Mouse (Mus musculus) midbrain, embryonic 15.5 days (tissue): ENCODE results near the gene Mttp. TPM values are rescaled to one million over a fixed set of nuclear protein-coding genes. Genes with fewer than 3 reads are reported as not detected.
"Not testable (repeated sequence)": the region's sequence is repeated elsewhere in the genome, so short reads cannot be mapped to it uniquely, and the experiment has no call there.

Experiments
- ATAC-seq: fragments of 200-750 bp; cut with Nextera tagmentation; replicated peaks from 2 replicates; pipeline ENCODE4 v1.8.0; 2017; ENCODE audit warnings: moderate TSS enrichment
- H3K27ac ChIP-seq: fragments of 300-500 bp; sonication (generic); 2 replicates; pipeline ENCODE4 v1.5.1; 2015; ENCODE audit warnings: mild to moderate bottlenecking, inconsistent platforms
- H3K27me3 ChIP-seq: fragments of 300-500 bp; sonication (generic); replicated peaks from 2 replicates; pipeline ENCODE4 v1.6.1; 2015; ENCODE audit warnings: inconsistent platforms
- H3K36me3 ChIP-seq: fragments of 300-500 bp; sonication (generic); replicated peaks from 2 replicates; pipeline ENCODE4 v1.6.1; 2015; ENCODE audit warnings: inconsistent platforms
- H3K4me1 ChIP-seq: fragments of 300-500 bp; sonication (generic); 2 replicates; pipeline ENCODE4 v1.6.1; 2015; ENCODE audit warnings: inconsistent platforms
- H3K4me2 ChIP-seq: fragments of 300-500 bp; sonication (generic); 2 replicates; pipeline ENCODE4 v1.6.1; 2015; ENCODE audit warnings: inconsistent platforms, mild to moderate bottlenecking, moderate library complexity
- H3K4me3 ChIP-seq: fragments of 300-500 bp; sonication (generic); 2 replicates; pipeline ENCODE4 v1.5.1; 2015; ENCODE audit warnings: mild to moderate bottlenecking, inconsistent platforms
- H3K9ac ChIP-seq: fragments of 300-500 bp; sonication (generic); 2 replicates; pipeline ENCODE4 v1.6.1; 2015; ENCODE audit warnings: mild to moderate bottlenecking, inconsistent platforms
- H3K9me3 ChIP-seq: fragments of 300-500 bp; sonication (generic); 2 replicates; pipeline ENCODE4 v1.6.1; 2016; ENCODE audit warnings: inconsistent platforms
- WGBS: fragments of 180-500 bp; shearing (Covaris S2); methylation state at CpG from one replicate; pipeline ENCODE4 v1.1.7; 2015; ENCODE audit warnings: mixed read lengths; 5-methylcytosine and 5-hydroxymethylcytosine counted together
- polyA plus RNA-seq: library from polyadenylated mRNA; unstranded; fragments of >200 nt; fragmentation: Nextera tagmentation; extraction: Ambion mirVana; gene quantifications from 2 replicates; pipeline ENCODE4 v1.2.1, GENCODE M21; 2015

The Mttp gene
- polyA plus RNA-seq, 1 experiment from 2014 or later = 10.9 TPM

DNA sequence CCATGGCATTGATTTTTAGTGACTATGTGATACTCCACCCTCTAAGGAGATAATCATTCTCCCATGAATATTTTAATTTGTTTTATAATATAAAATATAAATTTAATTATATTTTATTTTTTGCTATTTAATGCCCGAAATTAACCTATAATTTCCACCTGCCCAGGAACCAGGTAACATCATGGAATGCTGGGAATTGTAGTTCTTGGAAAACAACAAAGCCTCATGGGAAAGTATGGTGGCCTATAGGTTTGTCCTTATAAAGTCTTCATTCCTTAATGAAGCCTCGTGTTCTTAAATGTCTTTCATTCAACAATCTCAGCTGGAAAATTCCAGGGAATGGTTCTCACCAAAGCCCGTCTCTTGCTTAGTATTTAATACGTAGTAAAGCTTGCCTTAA is 10.3 kb upstream of the Mttp start:
- H3K4me2 ChIP-seq = no peak overlapping the region
- WGBS = 91% methylated on average over 4 of the region's 4 CpGs
- no peaks in the 10 kb centered on the region for H3K36me3 ChIP-seq
- ATAC-seq = no peak
- H3K27ac ChIP-seq = no peak overlapping the region
- no peaks in the 10 kb centered on the region for H3K27me3 ChIP-seq
- H3K4me3 ChIP-seq = no peak overlapping the region
- H3K9me3 ChIP-seq = no peaks in the 10 kb centered on the region
- H3K9ac ChIP-seq = no peak overlapping the region
- no peaks in the 10 kb centered on the region for H3K4me1 ChIP-seq

DNA sequence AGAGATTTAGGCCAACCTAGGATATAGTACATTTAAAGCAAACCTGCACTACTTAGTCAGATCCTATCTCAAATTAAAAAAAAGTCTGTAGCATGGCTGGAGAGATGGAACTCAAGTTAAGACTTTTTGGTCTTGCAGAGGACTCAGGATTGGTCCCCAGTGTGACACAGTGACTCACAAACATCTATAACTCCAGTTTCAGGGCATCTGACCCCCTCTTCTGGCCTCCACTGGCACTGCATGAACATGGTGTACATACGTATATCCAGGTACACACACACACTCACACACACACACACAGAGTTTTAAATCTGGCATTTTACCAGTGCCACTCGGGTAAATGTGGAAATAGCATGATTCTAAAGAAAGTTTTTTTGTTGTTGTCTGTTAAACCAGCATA is 4.0 kb upstream of the Mttp start:
- H3K4me2 ChIP-seq = no peak overlapping the region
- no peaks in the 10 kb centered on the region for H3K36me3 ChIP-seq
- ATAC-seq = no peak
- no peak overlapping the region for H3K9ac ChIP-seq
- 96% methylated on average over 2 of the region's 2 CpGs for WGBS
- no peaks in the 10 kb centered on the region for H3K9me3 ChIP-seq
- no peak overlapping the region for H3K27ac ChIP-seq
- H3K27me3 ChIP-seq = no peaks in the 10 kb centered on the region
- H3K4me1 ChIP-seq = no peaks in the 10 kb centered on the region
- no peak overlapping the region for H3K4me3 ChIP-seq

DNA sequence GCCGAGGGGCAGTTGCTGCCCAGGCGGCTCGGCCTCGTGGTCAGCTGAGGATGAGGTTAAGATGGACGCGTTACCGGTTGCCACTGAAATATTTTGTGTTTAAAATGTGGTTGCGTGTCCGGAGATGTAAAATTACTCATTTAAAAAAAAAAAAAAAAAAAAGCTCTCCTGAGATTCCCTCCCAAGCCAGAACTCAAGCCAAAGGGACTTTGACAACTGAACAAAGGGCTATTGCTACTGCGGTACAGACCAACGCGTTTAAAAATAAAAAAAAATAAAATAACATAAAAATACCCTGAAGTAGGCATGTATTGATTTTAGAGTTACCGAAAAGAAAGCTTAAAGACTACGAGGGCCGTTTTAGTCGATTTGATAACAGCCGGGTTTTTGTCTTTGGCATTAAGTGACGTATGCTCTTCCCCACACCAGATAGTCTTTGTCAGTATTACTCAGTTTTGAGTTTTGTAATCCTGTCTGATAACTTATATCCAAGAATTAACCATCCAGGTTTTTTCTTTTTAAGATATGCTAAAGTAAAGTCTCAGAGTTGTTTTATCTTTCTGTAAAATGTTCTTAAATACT is 617 bp downstream of the Mttp start:
- Histone ChIP-seq H3K9ac (peak overlapping the region; percentile 81), H3K4me2 (peak overlapping the region; percentile 75), H3K4me3 (peak overlapping the region; percentile 72), H3K36me3 (no peaks in the 10 kb centered on the region), H3K9me3 (no peaks in the 10 kb centered on the region), H3K27me3 (no peaks in the 10 kb centered on the region), H3K4me1 (peaks cover 5% of the 10 kb centered on the region), H3K27ac (peak overlapping the region; percentile 98)
- under 1% methylated on average over 18 of the region's 18 CpGs for WGBS
- ATAC-seq = peak; percentile 1; the same call in 1 of the 2 replicates

DNA sequence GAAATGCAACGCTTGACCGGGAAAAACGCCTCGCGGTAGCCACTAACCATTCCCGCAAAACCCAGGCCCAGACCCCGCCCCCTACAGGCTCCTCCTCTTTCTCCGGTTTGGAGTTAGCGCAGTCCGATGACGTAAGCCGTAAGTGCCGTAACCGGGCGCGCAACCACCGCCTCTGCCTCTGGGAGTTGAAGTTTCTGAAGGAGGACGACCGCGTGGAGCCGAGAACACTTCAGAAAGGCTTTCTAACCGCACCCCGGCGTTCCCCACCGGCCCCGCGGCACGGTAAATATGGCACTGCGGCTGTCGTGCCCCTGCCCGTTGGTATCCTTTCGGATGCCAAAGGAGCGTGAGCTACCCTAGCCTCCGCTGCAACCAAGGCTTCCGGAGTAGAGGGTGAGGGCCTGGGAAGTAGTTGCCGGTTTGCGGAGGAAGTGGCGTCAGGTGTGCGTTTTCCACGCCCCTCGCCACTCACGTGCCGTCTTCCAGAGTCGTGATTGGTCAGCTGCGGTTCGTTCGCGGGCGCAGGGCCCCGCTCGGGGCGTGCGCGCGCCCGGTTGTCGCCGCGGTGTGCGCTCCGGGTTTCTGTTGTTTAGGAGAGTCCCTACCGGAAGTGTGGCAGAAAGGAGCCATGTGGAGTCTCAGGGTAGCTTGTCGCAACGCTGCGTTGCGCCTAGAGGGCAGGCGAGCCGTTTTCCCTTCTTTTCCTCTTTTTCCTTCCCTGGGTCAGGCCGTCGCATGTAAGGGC is 1.3 kb downstream of the Mttp start, which contains the start of gene Trmt10a:
Trmt10a (plus strand) TSS at position 134 of the 745 bp plus-strand sequence.
- Histone ChIP-seq H3K4me3 (peak within 1 kb of the TSS; percentile 72), H3K4me2 (peak within 1 kb of the TSS; percentile 75), H3K27ac (peak within 1 kb of the TSS; percentile 98), H3K9ac (peak within 1 kb of the TSS; percentile 81), H3K36me3 (no peaks in the 10 kb centered on the region), H3K27me3 (no peaks in the 10 kb centered on the region), H3K4me1 (peaks cover 5% of the 10 kb centered on the region), H3K9me3 (no peaks in the 10 kb centered on the region)
- WGBS = under 1% methylated on average over 70 of the region's 70 CpGs
- ATAC-seq = peak; percentile 99

DNA sequence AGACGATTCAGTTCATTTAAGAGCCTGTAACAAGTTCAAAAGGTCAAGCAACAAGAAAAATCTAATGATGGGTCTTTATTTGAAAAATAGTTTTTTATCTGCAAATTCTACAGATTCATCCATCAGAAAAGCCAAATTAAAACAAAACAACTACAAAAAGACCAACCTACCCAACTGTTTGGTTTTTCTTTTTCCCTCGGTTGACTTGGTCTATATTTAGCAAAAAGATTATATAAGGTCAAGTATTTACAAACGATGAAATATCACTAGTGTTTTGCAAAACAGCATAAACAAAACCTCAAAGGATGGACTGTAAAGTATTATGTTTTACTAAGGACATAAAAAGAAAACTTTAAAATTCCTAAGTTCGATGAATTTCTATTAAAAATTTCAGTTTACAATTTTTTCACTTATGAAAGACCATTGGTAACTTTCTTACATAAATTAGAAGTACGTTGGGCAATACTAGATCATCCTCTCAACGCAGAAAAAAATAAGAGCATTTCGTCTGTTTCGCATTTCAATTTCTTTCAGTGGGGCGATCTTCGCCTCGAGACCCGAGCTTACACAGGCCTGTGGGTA is 1.9 kb downstream of the Mttp start:
- no peak for ATAC-seq

DNA sequence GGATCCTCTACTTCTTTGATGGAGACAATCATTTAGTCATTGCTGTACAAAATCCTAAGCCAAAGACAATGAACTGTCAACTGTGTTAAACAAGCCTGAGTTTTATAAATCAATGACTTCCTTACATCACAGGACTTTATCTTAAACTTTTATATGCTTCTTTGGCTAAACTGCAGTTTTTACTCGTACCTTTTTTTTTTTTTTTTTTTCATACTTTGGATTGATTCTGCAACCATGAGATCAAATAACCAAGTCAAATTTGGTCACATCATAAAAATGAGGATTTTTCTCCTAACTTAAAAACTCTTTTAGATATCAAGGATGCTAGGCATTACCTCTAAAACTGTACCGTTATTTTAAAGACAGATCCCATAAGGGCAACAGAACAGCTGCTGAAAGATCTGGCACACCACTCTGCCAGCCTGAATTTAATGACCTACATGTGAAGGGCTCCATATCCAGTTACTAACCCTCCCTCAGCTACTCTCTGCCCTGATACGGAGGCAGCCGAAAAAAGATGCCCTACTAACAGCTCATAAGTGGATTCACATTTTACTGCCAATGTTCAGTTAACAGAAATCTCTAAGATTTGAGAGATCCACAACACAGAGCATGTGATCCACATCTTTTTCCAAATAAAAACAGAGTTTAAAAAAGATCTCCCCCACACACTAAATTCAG is 2.6 kb downstream of the Mttp start:
- ATAC-seq = no peak
- no peak overlapping the region for H3K9ac ChIP-seq
- peak overlapping the region; percentile 15 for H3K4me3 ChIP-seq
- H3K4me1 ChIP-seq = peaks cover 5% of the 10 kb centered on the region
- H3K4me2 ChIP-seq = peak overlapping the region; percentile 43
- H3K9me3 ChIP-seq = no peaks in the 10 kb centered on the region
- 0 out of 2 replicates have a peak overlapping the region, but pooled peaks have one; percentile 25 for H3K27ac ChIP-seq
- no peaks in the 10 kb centered on the region for H3K36me3 ChIP-seq
- no peaks in the 10 kb centered on the region for H3K27me3 ChIP-seq
- 60% methylated on average over 4 of the region's 4 CpGs for WGBS

More for the DNA sequence above, 1.9 kb downstream of the Mttp start:
- peak overlapping the region; percentile 43 for H3K4me2 ChIP-seq
- H3K36me3 ChIP-seq = no peaks in the 10 kb centered on the region
- H3K9ac ChIP-seq = peak overlapping the region; percentile 55
- H3K27me3 ChIP-seq = no peaks in the 10 kb centered on the region
- H3K4me3 ChIP-seq = peak overlapping the region; percentile 72
- H3K27ac ChIP-seq = peak overlapping the region; percentile 98
- peaks cover 5% of the 10 kb centered on the region for H3K4me1 ChIP-seq
- WGBS = 9% methylated on average over 12 of the region's 12 CpGs
- no peaks in the 10 kb centered on the region for H3K9me3 ChIP-seq

DNA sequence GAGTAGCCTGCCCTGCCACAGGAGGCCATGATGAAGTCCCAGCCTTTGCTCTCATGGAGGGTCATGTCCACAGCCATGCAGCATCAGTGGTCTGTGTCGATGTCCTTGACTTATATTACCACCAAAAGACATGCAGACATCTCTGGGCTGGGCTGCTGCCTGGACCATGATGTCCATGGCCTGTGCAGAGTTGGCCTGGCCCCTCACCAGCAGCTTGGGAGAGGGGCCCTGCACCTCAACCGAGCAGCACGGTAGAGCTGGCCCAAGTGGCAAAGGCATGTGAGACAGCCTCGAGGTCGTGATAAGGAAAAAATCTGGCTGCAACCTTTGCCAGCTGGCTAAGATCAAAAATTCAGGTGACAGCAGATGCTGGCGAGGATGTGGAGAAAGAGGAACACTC is 5.1 kb downstream of the Mttp start:
- Histone ChIP-seq H3K27ac (no peak overlapping the region), H3K9me3 (no peaks in the 10 kb centered on the region), H3K4me3 (no peak overlapping the region), H3K36me3 (no peaks in the 10 kb centered on the region), H3K4me1 (peaks cover 5% of the 10 kb centered on the region), H3K27me3 (no peaks in the 10 kb centered on the region), H3K4me2 (no peak overlapping the region), H3K9ac (no peak overlapping the region)
- ATAC-seq = no peak
- WGBS = 90% methylated on average over 6 of the region's 6 CpGs

DNA sequence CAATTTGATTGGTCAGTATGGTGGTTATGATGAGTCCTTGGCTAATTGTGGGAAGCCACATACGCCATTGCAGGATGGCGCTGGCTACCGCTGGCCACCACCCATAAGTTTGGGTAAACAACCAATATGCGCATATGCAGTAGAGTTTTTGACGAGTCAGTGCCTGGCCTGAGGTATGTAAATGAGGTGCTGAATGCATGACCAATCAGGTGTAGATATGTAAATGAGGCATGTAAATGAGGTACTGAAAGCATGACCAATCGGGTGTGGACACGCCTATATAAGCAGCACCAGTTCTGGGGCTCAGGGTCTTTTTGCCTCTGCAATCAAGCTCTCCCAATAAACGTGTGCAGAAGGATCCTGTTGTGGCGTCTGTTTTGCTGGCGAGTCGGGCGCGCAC is 6.6 kb downstream of the Mttp start:
- not testable (repeated sequence) for H3K27ac ChIP-seq, H3K9me3 ChIP-seq, H3K36me3 ChIP-seq, H3K4me3 ChIP-seq, ATAC-seq, H3K27me3 ChIP-seq, H3K4me2 ChIP-seq, H3K9ac ChIP-seq, H3K4me1 ChIP-seq
- WGBS = 90% methylated on average over 13 of the region's 13 CpGs

DNA sequence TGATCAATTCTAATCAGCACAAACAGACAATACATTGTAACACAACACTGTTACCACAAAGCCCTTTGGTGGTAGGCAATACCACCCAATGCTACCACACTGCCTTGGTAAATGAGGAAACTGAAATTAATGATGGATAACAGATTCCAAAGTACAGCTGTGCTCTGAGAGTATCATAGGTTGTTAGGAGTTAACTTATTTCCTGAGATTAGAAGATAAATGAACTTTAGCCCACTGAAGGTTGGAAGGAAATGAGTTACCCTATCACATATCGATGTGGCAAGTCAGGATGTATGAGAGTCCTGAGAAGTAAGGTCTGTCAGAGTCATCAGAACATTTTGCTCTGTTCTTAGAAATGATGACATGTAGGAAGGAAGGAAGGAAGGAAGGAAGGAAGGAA is 10.2 kb downstream of the Mttp start:
- Histone ChIP-seq H3K4me3 (no peak overlapping the region), H3K36me3 (no peaks in the 10 kb centered on the region)

DNA sequence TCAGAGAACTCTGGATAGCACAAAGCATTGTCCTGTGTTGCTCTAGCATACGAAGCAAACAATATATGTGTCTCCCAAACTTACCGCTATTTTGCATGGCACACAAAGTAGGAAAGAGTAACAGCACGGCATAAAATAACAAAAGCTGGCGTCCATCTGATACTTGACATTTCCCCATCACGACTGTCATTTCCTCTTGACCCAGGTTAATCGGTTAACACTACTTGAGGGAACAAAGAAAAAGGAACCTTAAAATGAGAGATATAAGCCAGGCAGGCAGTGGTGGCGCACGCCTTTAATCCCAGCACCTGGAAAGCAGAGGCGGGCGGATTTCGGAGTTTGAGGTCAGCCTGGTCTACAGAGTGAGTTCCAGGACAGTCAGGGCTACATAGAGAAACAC is 10.9 kb downstream of the Mttp start:
- H3K9me3 ChIP-seq = no peaks in the 10 kb centered on the region
- no peaks in the 10 kb centered on the region for H3K36me3 ChIP-seq
- H3K27ac ChIP-seq = no peak overlapping the region
- no peak for ATAC-seq
- H3K4me1 ChIP-seq = 0 out of 2 replicates have a peak, but pooled peaks cover 4% of the 10 kb centered on the region
- H3K4me2 ChIP-seq = no peak overlapping the region
- H3K27me3 ChIP-seq = no peaks in the 10 kb centered on the region
- H3K9ac ChIP-seq = no peak overlapping the region
- no peak overlapping the region for H3K4me3 ChIP-seq
- WGBS = 90% methylated on average over 11 of the region's 11 CpGs

More for the DNA sequence above, 10.2 kb downstream of the Mttp start:
- Histone ChIP-seq H3K4me1 (0 out of 2 replicates have a peak, but pooled peaks cover 4% of the 10 kb centered on the region), H3K27ac (no peak overlapping the region), H3K4me2 (no peak overlapping the region), H3K9me3 (no peaks in the 10 kb centered on the region), H3K9ac (no peak overlapping the region), H3K27me3 (no peaks in the 10 kb centered on the region)
- no peak for ATAC-seq
- WGBS = 91% methylated on average over 1 of the region's 1 CpGs

DNA sequence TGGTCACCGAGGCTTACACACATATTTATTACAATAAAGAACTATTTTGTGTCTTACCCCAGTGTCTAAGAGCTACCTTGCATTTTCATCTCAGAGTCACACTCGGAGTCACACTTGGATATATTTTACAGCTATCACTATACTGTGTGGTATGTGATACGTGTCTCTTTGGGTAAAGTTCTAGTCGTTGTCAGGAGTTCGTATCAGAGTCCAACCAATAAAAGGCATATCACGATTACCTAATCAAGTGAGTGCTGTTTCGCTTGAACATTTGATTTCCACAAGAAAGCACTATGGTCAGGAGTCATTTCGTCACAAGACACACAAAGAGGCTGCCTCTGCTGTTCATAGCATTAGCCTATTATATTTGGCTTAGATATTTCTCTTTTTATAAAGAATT is 11.3 kb downstream of the Mttp start:
- no peak for ATAC-seq
- H3K36me3 ChIP-seq = no peaks in the 10 kb centered on the region
- no peak overlapping the region for H3K27ac ChIP-seq
- no peaks in the 10 kb centered on the region for H3K9me3 ChIP-seq
- H3K4me3 ChIP-seq = no peak overlapping the region
- 0 out of 2 replicates have a peak, but pooled peaks cover 4% of the 10 kb centered on the region for H3K4me1 ChIP-seq
- whole genome bisulfite sequencing = 90% methylated on average over 8 of the region's 8 CpGs
- H3K27me3 ChIP-seq = no peaks in the 10 kb centered on the region
- no peak overlapping the region for H3K4me2 ChIP-seq
- no peak overlapping the region for H3K9ac ChIP-seq

DNA sequence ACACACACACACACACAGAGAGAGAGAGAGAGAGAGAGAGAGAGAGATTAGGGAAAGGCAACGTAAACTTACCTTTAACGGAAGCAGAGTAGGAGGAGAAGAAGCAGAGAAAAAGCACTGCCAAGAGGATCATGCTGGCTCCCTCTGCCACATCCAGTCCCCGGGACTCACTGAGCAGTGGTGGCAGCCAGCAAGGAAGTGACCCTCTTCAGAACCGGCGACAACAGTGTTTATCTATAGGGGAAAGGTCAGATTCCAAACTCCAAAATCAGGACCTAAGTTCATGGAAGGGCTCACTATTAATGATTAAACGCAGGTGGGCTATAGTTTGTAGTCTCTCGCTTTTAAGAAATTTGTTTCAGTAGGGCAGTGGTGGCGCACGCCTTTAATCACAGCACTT is 13.6 kb downstream of the Mttp start:
- H3K4me1 ChIP-seq = 0 out of 2 replicates have a peak, but pooled peaks cover 4% of the 10 kb centered on the region
- no peaks in the 10 kb centered on the region for H3K36me3 ChIP-seq
- WGBS = 55% methylated on average over 9 of the region's 9 CpGs
- no peak for ATAC-seq
- no peak overlapping the region for H3K4me2 ChIP-seq
- no peak overlapping the region for H3K4me3 ChIP-seq
- no peaks in the 10 kb centered on the region for H3K27me3 ChIP-seq
- H3K9me3 ChIP-seq = no peaks in the 10 kb centered on the region
- H3K9ac ChIP-seq = no peak overlapping the region
- H3K27ac ChIP-seq = no peak overlapping the region
